Mouse (Mus musculus) midbrain, embryonic 13.5 days (tissue): ENCODE data around the gene Shroom2. TPM values are rescaled to one million over a fixed set of nuclear protein-coding genes. Genes with fewer than 3 reads are reported as not detected.

Experiments
- ATAC-seq: fragments of 200-750 bp; cut with Nextera tagmentation; 2 replicates; pipeline ENCODE4 v1.8.0; 2017; ENCODE audit warnings: mild to moderate bottlenecking, moderate TSS enrichment, moderate library complexity
- H3K27ac ChIP-seq: fragments of 300-500 bp; sonication (generic); 2 replicates; pipeline ENCODE4 v1.5.1; 2015; ENCODE audit warnings: inconsistent platforms, mild to moderate bottlenecking, moderate library complexity
- H3K27me3 ChIP-seq: fragments of 300-500 bp; sonication (generic); 2 replicates; pipeline ENCODE4 v1.6.1; 2015; ENCODE audit warnings: mild to moderate bottlenecking, inconsistent platforms
- H3K36me3 ChIP-seq: fragments of 300-500 bp; sonication (generic); 2 replicates; pipeline ENCODE4 v1.6.1; 2015; ENCODE audit warnings: mild to moderate bottlenecking, inconsistent platforms
- H3K4me1 ChIP-seq: fragments of 300-500 bp; sonication (generic); replicated peaks from 2 replicates; pipeline ENCODE4 v1.6.1; 2015; ENCODE audit warnings: inconsistent platforms
- H3K4me2 ChIP-seq: fragments of 300-500 bp; sonication (generic); replicated peaks from 2 replicates; pipeline ENCODE4 v1.6.1; 2015; ENCODE audit warnings: moderate library complexity, mild to moderate bottlenecking, inconsistent platforms
- H3K4me3 ChIP-seq: fragments of 300-500 bp; sonication (generic); replicated peaks from 2 replicates; pipeline ENCODE4 v1.5.1; 2015; ENCODE audit warnings: mild to moderate bottlenecking, inconsistent platforms
- H3K9ac ChIP-seq: fragments of 300-500 bp; sonication (generic); replicated peaks from 2 replicates; pipeline ENCODE4 v1.6.1; 2015; ENCODE audit warnings: mild to moderate bottlenecking, inconsistent platforms
- H3K9me3 ChIP-seq: fragments of 300-500 bp; sonication (generic); 2 replicates; pipeline ENCODE4 v1.6.1; 2016; ENCODE audit warnings: mild to moderate bottlenecking, inconsistent platforms
- WGBS: fragments of 180-500 bp; shearing (Covaris S2); methylation state at CpG from one replicate; pipeline ENCODE4 v1.1.7; 2015; 5-methylcytosine and 5-hydroxymethylcytosine counted together
- polyA plus RNA-seq: library from polyadenylated mRNA; unstranded; fragments of >200 nt; fragmentation: Nextera tagmentation; extraction: Ambion mirVana; gene quantifications from 2 replicates; pipeline ENCODE4 v1.2.1, GENCODE M21; 2015

The Shroom2 gene
- polyA plus RNA-seq, 1 experiment from 2014 or later: 47.2 TPM

- ATAC-seq: no peak
- 90% methylated on average over 12 of the region's 12 CpGs for WGBS
- no peak overlapping the region for H3K4me3 ChIP-seq
- H3K27me3 ChIP-seq: peaks cover 25% of the 10 kb centered on the region; the same call in 1 of the 2 replicates
- no peak overlapping the region for H3K27ac ChIP-seq
- no peaks in the 10 kb centered on the region for H3K36me3 ChIP-seq
- no peaks in the 10 kb centered on the region for H3K4me1 ChIP-seq
- no peaks in the 10 kb centered on the region for H3K9me3 ChIP-seq
- no peak overlapping the region for H3K4me2 ChIP-seq
- H3K9ac ChIP-seq: no peak overlapping the region
Measured at GRCm38 (mm10) chrX:152635397-152635796, 133.9 kb downstream of the Shroom2 start.

GRCm38 (mm10) chrX:152621407-152621806, 147.9 kb downstream of the Shroom2 start:
- Histone ChIP-seq H3K27ac (no peak overlapping the region), H3K27me3 (peaks cover 47% of the 10 kb centered on the region), H3K4me3 (no peak overlapping the region), H3K4me1 (no peaks in the 10 kb centered on the region), H3K36me3 (0 out of 2 replicates have a peak, but pooled peaks cover 3% of the 10 kb centered on the region), H3K9me3 (no peaks in the 10 kb centered on the region), H3K9ac (no peak overlapping the region), H3K4me2 (no peak overlapping the region)
- no peak for ATAC-seq
- 69% methylated on average over 2 of the region's 2 CpGs for WGBS

GRCm38 (mm10) chrX:152620917-152621316, 148.3 kb downstream of the Shroom2 start:
- no peak overlapping the region for H3K27ac ChIP-seq
- peaks cover 47% of the 10 kb centered on the region for H3K27me3 ChIP-seq
- H3K9ac ChIP-seq: no peak overlapping the region
- H3K4me1 ChIP-seq: no peaks in the 10 kb centered on the region
- H3K4me3 ChIP-seq: no peak overlapping the region
- no peak for ATAC-seq
- H3K4me2 ChIP-seq: no peak overlapping the region
- H3K36me3 ChIP-seq: 0 out of 2 replicates have a peak, but pooled peaks cover 3% of the 10 kb centered on the region
- H3K9me3 ChIP-seq: no peaks in the 10 kb centered on the region

- H3K9ac ChIP-seq: no peak overlapping the region
- H3K4me2 ChIP-seq: no peak overlapping the region
- H3K4me1 ChIP-seq: no peaks in the 10 kb centered on the region
- peaks cover 37% of the 10 kb centered on the region for H3K27me3 ChIP-seq
- ATAC-seq: peak; percentile 66
- H3K9me3 ChIP-seq: no peaks in the 10 kb centered on the region
- 83% methylated on average over 1 of the region's 1 CpGs for WGBS
- H3K4me3 ChIP-seq: no peak overlapping the region
- no peak overlapping the region for H3K27ac ChIP-seq
- H3K36me3 ChIP-seq: 0 out of 2 replicates have a peak, but pooled peaks cover 3% of the 10 kb centered on the region
Measured at GRCm38 (mm10) chrX:152618464-152618863, 150.8 kb downstream of the Shroom2 start.

GRCm38 (mm10) chrX:152563034-152563433, 206.2 kb downstream of the Shroom2 start, which contains the start of gene Cldn34a:
Gene Cldn34a (plus strand): TSS chrX:152563334.
- no peaks in the 10 kb centered on the region for H3K4me1 ChIP-seq
- no peak within 1 kb of the TSS for H3K9ac ChIP-seq
- H3K9me3 ChIP-seq: no peaks in the 10 kb centered on the region
- H3K4me3 ChIP-seq: no peak within 1 kb of the TSS
- peaks cover 19% of the 10 kb centered on the region; the same call in 1 of the 2 replicates for H3K27me3 ChIP-seq
- no peak for ATAC-seq
- H3K27ac ChIP-seq: no peak within 1 kb of the TSS
- H3K4me2 ChIP-seq: no peak within 1 kb of the TSS
- 75% methylated on average over 2 of the region's 2 CpGs for WGBS
- H3K36me3 ChIP-seq: no peaks in the 10 kb centered on the region

Other genes starting within 250 kb of the Shroom2 start
- gene Cldn34a, start 206.1 kb downstream of the Shroom2 start, polyA plus RNA-seq: not detected in 2 replicates
- 0.16 and 0.17 TPM in 2 replicates for gene Gpr143, start 12.5 kb upstream of the Shroom2 start, polyA plus RNA-seq
- gene Usp51, start 237.0 kb upstream of the Shroom2 start, polyA plus RNA-seq: 2.7 and 3.0 TPM in 2 replicates